Mouse (Mus musculus): Measurements from ENCODE around the gene Htr2a.
A peak's percentile ranks its signal among the peaks of the same experiment; 100 is the strongest.

Gene Htr2a

GRCm38 (mm10) chr14:74697432-74697831 lies 56.8 kb downstream of the Htr2a start:
- no peak for DNase-seq (ENCODE audit: low read depth, low spot score)

- DNase-seq (ENCODE audit: low read depth, low spot score): no peak
Observed at GRCm38 (mm10) chr14:74699241-74699640, 58.6 kb downstream of the Htr2a start.

- DNase-seq (ENCODE audit: low read depth, low spot score): no peak
Observed at GRCm38 (mm10) chr14:74703930-74704329, 63.3 kb downstream of the Htr2a start.

- no peak for DNase-seq (ENCODE audit: low read depth, low spot score)
Observed at GRCm38 (mm10) chr14:74709054-74709453, 68.4 kb downstream of the Htr2a start.

GRCm38 (mm10) chr14:74723541-74723940 lies 82.9 kb downstream of the Htr2a start:
- no peak for DNase-seq (ENCODE audit: low read depth, low spot score)

GRCm38 (mm10) chr14:74731221-74732078 lies 90.8 kb downstream of the Htr2a start:
- no peak for DNase-seq (ENCODE audit: low read depth, low spot score)

GRCm38 (mm10) chr14:74732079-74732783 lies 91.6 kb downstream of the Htr2a start, which contains the start of gene Esd:
Esd (plus strand) TSS chr14:74732297.
- peak; percentile 64 for DNase-seq (ENCODE audit: low read depth, low spot score)

GRCm38 (mm10) chr14:74733397-74733796 lies 92.8 kb downstream of the Htr2a start:
- no peak for DNase-seq (ENCODE audit: low read depth, low spot score)

GRCm38 (mm10) chr14:74735471-74735870 lies 94.8 kb downstream of the Htr2a start:
- DNase-seq (ENCODE audit: low read depth, low spot score): no peak

GRCm38 (mm10) chr14:74736850-74737249 lies 96.2 kb downstream of the Htr2a start:
- no peak for DNase-seq (ENCODE audit: low read depth, low spot score)
